Mouse (Mus musculus): ENCODE data around the gene Pi4k2b. TPM values are rescaled to one million over a fixed set of nuclear protein-coding genes. Genes with fewer than 3 reads are reported as not detected.
"Not testable (repeated sequence)": the region's sequence is repeated elsewhere in the genome, so short reads cannot be mapped to it uniquely, and the experiment has no call there.

Pi4k2b gene
- polyA plus RNA-seq (2015; fragmentation: Nextera tagmentation; extraction: Ambion mirVana), result 5.4 and 5.8 TPM in 2 replicates

GRCm38 (mm10) chr5:52741391-52742111 is at the start of gene Pi4k2b:
Gene Pi4k2b (plus strand): TSS chr5:52741574.
- peak within 1 kb of the TSS; percentile 13 for H3K27ac ChIP-seq (replicated peaks)
- H3K4me1 ChIP-seq, result peaks cover 8% of the 10 kb centered on the region
- no peaks in the 10 kb centered on the region for H3K9me3 ChIP-seq
- no peaks in the 10 kb centered on the region for H3K27me3 ChIP-seq
- peak; percentile 95 for ATAC-seq (replicated peaks)
- peak within 1 kb of the TSS; percentile 85 for H3K4me3 ChIP-seq
- H3K36me3 ChIP-seq, result no peaks in the 10 kb centered on the region
- peak within 1 kb of the TSS; percentile 44 for H3K9ac ChIP-seq (replicated peaks)
- H3K4me2 ChIP-seq (replicated peaks), result peak within 1 kb of the TSS; percentile 93
- WGBS, result 1% methylated on average over 43 of the region's 75 CpGs

DNA sequence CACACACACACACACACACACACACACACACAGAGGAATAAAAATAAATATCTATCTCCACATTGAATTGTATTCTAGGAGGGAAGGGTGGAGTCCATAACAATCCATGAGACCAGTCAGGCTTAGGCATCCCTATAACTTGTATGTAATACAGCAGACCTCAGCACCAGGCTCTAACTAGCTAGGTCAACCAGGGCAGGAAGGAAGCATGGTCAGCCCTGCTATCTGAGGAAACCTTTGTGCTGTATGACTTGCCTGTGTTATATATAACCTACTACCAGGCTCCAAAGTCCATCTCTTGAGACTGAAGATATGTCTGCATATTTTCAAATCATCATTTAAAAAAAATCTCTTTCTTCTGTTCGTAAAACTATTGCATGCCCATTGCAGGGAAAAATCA is 44.1 kb upstream of the Pi4k2b start:
- Histone ChIP-seq H3K9ac (replicated peaks) (no peak overlapping the region), H3K4me2 (replicated peaks) (no peak overlapping the region), H3K27me3 (no peaks in the 10 kb centered on the region), H3K27ac (replicated peaks) (no peak overlapping the region), H3K4me3 (no peak overlapping the region), H3K36me3 (no peaks in the 10 kb centered on the region), H3K4me1 (no peaks in the 10 kb centered on the region), H3K9me3 (no peaks in the 10 kb centered on the region)
- ATAC-seq (replicated peaks), result no peak
- 91% methylated on average over 1 of the region's 1 CpGs for WGBS

GRCm38 (mm10) chr5:52697882-52698440 is 43.4 kb upstream of the Pi4k2b start:
- not testable (repeated sequence) for H3K27me3 ChIP-seq; H3K4me3 ChIP-seq; H3K27ac ChIP-seq (replicated peaks); H3K36me3 ChIP-seq; H3K4me2 ChIP-seq (replicated peaks); H3K9me3 ChIP-seq; ATAC-seq (replicated peaks); H3K9ac ChIP-seq (replicated peaks); H3K4me1 ChIP-seq
- WGBS, result 87% methylated on average over 7 of the region's 7 CpGs

DNA sequence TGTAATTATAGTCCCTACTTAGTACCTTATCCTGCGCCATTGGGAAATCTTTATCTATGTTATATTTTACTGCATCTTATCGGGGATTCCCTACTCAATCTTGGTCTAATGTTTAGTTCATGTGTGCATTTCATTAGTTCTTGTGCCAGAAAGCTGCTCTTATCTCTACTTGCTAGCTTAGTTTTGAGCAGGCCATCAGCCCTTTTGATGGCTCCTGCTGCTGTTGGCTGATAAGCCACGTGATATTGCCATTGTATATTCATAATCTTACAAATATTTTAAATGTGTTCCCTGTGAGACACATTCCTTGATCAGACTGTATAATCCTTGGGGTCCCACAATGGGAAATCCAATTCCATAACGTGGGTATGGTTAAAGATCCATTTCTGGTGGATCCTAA is 36.8 kb upstream of the Pi4k2b start:
- Histone ChIP-seq H3K27me3 (no peaks in the 10 kb centered on the region), H3K4me3 (no peak overlapping the region), H3K9ac (replicated peaks) (no peak overlapping the region), H3K4me1 (no peaks in the 10 kb centered on the region), H3K36me3 (no peaks in the 10 kb centered on the region), H3K27ac (replicated peaks) (no peak overlapping the region), H3K4me2 (replicated peaks) (no peak overlapping the region), H3K9me3 (no peaks in the 10 kb centered on the region)
- 81% methylated on average over 4 of the region's 4 CpGs for WGBS
- ATAC-seq (replicated peaks), result no peak

DNA sequence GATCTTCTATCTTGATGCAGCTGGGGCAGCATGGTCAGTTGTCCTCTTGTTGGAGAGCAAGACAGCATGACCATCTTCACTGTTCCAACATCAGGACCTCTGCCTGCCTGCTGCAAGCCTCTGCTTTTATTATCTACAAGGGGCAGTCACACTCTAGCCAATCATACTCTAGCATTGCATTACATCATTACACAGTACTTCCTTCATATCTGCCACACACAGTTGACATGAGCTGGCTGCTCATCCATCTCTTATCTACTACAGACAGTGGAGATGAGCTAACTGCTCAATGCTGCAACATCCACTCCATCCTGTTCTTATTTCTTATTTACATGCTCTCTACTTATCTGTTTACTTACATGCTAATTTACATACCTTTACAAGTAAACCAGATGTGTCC is 28.7 kb upstream of the Pi4k2b start:
- no peak overlapping the region for H3K4me3 ChIP-seq
- no peaks in the 10 kb centered on the region for H3K27me3 ChIP-seq
- H3K4me1 ChIP-seq, result no peaks in the 10 kb centered on the region
- no peaks in the 10 kb centered on the region for H3K9me3 ChIP-seq
- no peak overlapping the region for H3K9ac ChIP-seq (replicated peaks)
- ATAC-seq (replicated peaks), result no peak
- H3K36me3 ChIP-seq, result no peaks in the 10 kb centered on the region
- no peak overlapping the region for H3K4me2 ChIP-seq (replicated peaks)
- H3K27ac ChIP-seq (replicated peaks), result no peak overlapping the region

DNA sequence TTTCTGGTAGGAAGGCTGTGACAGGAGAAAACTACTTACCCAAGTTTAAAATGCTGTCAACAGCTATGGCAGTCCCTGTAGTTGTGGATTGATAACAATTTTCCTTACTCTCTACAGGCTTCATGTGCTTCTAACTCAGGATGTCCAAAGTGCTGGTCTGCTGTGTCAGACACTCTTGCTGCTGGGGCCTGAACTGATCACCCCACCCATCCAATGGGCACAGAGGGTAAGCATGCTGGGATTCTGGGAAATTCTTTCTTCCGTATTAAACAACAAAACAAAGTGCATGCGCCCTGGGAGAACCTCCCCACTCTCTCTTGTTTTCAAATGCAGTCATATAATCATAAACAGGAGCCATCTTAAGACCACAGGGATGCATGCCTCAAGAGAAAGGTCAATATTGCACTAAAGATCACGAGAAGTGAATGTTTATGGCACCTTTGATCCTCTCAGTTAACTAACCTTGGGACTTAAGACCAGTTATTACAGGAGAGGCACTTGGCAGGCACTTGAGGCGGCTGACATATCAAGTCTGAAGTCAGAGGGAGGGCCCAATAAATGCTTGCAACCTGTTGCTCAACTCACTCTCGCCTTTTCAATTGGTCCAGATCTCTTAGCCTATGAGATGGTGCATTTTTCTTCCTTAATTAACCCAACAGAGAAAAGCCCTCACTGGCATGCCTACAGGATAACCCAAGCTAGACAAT is 24.5 kb upstream of the Pi4k2b start:
- 76% methylated on average over 5 of the region's 5 CpGs for WGBS
- no peak for ATAC-seq (replicated peaks)

GRCm38 (mm10) chr5:52721003-52721402 is 20.4 kb upstream of the Pi4k2b start:
- Histone ChIP-seq H3K27me3 (no peaks in the 10 kb centered on the region), H3K9ac (replicated peaks) (no peak overlapping the region), H3K4me2 (replicated peaks) (no peak overlapping the region), H3K27ac (replicated peaks) (no peak overlapping the region), H3K9me3 (no peaks in the 10 kb centered on the region), H3K36me3 (no peaks in the 10 kb centered on the region), H3K4me3 (no peak overlapping the region), H3K4me1 (no peaks in the 10 kb centered on the region)
- no peak for ATAC-seq (replicated peaks)
- WGBS, result 84% methylated on average over 8 of the region's 8 CpGs

More for the DNA sequence above, 24.5 kb upstream of the Pi4k2b start:
- Histone ChIP-seq H3K27me3 (no peaks in the 10 kb centered on the region), H3K4me1 (no peaks in the 10 kb centered on the region), H3K9ac (replicated peaks) (no peak overlapping the region), H3K4me2 (replicated peaks) (no peak overlapping the region), H3K27ac (replicated peaks) (no peak overlapping the region), H3K4me3 (no peak overlapping the region), H3K9me3 (no peaks in the 10 kb centered on the region), H3K36me3 (no peaks in the 10 kb centered on the region)

DNA sequence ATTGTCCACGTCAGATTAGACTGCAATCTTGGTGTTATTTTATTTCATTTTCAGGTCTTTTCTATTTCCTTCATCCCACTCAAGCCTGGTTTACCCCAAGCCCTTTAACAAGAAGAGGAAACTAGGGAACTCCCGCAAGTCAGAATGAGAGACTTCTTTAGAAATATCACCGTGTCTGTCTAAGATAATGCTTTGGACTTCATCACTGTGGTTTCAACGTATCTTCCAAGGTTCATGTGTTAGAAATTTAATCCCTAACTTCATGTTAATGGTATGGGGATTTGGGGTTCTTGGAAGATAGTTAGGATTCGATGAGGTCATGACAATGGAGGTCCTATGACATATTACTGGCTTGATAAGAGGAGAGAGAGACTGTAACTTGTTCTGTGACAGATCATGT is 13.6 kb upstream of the Pi4k2b start:
- ATAC-seq (replicated peaks), result no peak
- Histone ChIP-seq H3K27ac (replicated peaks) (no peak overlapping the region), H3K4me1 (no peaks in the 10 kb centered on the region), H3K4me3 (no peak overlapping the region), H3K27me3 (no peaks in the 10 kb centered on the region), H3K9ac (replicated peaks) (no peak overlapping the region), H3K9me3 (no peaks in the 10 kb centered on the region), H3K36me3 (no peaks in the 10 kb centered on the region), H3K4me2 (replicated peaks) (no peak overlapping the region)
- 89% methylated on average over 5 of the region's 5 CpGs for WGBS

DNA sequence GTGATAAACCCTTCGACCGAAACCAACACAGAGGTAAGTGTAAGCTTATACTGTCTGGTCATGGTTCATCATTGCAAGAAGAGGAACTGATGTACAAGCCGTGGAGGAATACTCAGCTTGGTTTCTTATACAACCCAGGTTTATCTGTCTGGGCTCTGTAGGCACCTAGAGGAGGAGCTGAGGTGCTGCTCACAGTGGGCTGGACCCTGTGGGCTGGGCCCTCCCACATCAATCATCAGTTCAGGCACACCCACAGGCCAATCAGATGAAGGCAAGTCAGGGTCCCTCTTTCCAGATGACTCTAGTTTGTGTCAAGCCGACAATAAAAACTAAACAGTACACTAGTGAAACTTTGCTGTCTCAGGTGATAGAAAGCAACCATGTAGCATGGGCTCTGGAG is 8.6 kb upstream of the Pi4k2b start:
- no peaks in the 10 kb centered on the region for H3K9me3 ChIP-seq
- no peak for ATAC-seq (replicated peaks)
- no peaks in the 10 kb centered on the region for H3K36me3 ChIP-seq
- H3K27me3 ChIP-seq, result no peaks in the 10 kb centered on the region
- no peak overlapping the region for H3K4me2 ChIP-seq (replicated peaks)
- WGBS, result 76% methylated on average over 4 of the region's 4 CpGs
- no peak overlapping the region for H3K9ac ChIP-seq (replicated peaks)
- no peaks in the 10 kb centered on the region for H3K4me1 ChIP-seq
- no peak overlapping the region for H3K4me3 ChIP-seq
- no peak overlapping the region for H3K27ac ChIP-seq (replicated peaks)

DNA sequence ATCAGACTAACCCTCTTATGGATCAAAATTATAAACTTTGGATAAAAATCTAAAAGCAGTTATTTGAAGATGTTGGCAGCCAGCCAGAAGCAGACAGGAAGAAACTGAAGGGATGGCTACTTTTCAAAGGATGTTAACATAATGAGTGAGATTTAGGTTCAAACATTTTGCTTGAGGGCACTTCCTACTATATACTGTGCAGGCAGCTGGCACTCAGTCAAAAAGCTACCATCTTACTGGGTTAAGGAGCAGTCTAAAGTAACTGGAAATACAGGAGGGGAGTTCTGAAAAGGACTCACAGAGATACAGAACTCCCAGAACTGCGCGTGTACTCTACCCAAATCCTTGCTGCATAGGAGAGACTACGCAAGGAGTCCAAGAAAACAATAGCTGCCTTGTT is 5.3 kb upstream of the Pi4k2b start:
- no peak overlapping the region for H3K9ac ChIP-seq (replicated peaks)
- no peak overlapping the region for H3K27ac ChIP-seq (replicated peaks)
- no peak for ATAC-seq (replicated peaks)
- no peak overlapping the region for H3K4me2 ChIP-seq (replicated peaks)
- no peaks in the 10 kb centered on the region for H3K9me3 ChIP-seq
- no peaks in the 10 kb centered on the region for H3K36me3 ChIP-seq
- no peaks in the 10 kb centered on the region for H3K27me3 ChIP-seq
- H3K4me1 ChIP-seq, result no peaks in the 10 kb centered on the region
- WGBS, result 71% methylated on average over 3 of the region's 3 CpGs
- no peak overlapping the region for H3K4me3 ChIP-seq

GRCm38 (mm10) chr5:52742112-52742813 is 889 bp downstream of the Pi4k2b start:
- peak; percentile 20; the same call in 1 of the 2 replicates for ATAC-seq (replicated peaks)
- peak overlapping the region; percentile 44 for H3K9ac ChIP-seq (replicated peaks)
- peaks cover 8% of the 10 kb centered on the region for H3K4me1 ChIP-seq
- H3K4me3 ChIP-seq, result peak overlapping the region; percentile 85
- 4% methylated on average over 17 of the region's 17 CpGs for WGBS
- no peaks in the 10 kb centered on the region for H3K36me3 ChIP-seq
- peak overlapping the region; percentile 93 for H3K4me2 ChIP-seq (replicated peaks)
- 0 out of 2 replicates have a peak overlapping the region, but pooled peaks have one; percentile 13 for H3K27ac ChIP-seq (replicated peaks)
- no peaks in the 10 kb centered on the region for H3K27me3 ChIP-seq
- H3K9me3 ChIP-seq, result no peaks in the 10 kb centered on the region

GRCm38 (mm10) chr5:52743231-52743630 is 1.9 kb downstream of the Pi4k2b start:
- no peak overlapping the region for H3K9ac ChIP-seq (replicated peaks)
- H3K9me3 ChIP-seq, result no peaks in the 10 kb centered on the region
- ATAC-seq (replicated peaks), result no peak
- no peak overlapping the region for H3K4me2 ChIP-seq (replicated peaks)
- WGBS, result 65% methylated on average over 4 of the region's 4 CpGs
- H3K27me3 ChIP-seq, result no peaks in the 10 kb centered on the region
- H3K4me3 ChIP-seq, result no peak overlapping the region
- no peaks in the 10 kb centered on the region for H3K36me3 ChIP-seq
- H3K27ac ChIP-seq (replicated peaks), result no peak overlapping the region
- H3K4me1 ChIP-seq, result peaks cover 8% of the 10 kb centered on the region
